Mouse (Mus musculus): ENCODE data around the gene Hrh2.

The Hrh2 gene

DNA sequence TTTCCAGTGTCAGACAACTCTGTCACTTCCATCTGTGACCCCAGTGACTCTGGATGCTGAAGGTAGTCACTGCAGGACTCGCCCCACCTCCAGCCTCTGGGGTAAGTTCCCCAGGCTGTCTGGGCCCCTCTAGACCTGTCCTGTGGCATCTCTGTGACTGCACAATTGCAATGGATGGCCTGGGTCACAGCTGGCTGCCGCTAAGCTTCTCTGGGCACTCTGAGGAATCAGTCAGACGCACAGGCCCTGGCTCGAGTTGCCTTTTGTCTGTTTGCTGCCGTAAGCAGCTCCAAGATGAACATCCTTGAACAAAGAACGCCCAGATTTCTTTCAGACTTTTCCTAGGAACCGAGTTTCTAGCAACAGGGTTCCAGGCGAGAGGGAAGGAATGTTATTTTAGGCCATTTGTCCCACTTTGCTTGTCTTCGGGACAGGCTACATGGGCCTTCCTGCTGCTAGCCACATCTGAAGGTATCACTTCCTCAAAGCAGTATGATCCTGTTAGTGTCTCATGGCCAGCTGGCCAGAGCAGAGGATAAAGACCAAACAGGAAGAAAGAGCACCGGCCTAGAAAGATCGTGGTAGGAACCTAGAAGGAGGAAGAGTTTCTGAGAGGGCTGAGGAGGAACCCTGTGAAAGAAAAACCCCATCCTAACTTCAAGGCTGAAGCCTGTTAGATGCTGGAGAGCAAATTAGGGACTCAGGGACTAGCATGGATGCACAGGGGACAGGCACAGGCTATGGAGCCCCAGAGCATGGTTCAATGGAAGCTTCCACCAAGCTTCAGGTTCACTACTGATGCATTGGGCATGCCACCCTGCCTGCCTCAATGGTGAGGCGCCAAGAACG, 31.2 kb downstream of the Hrh2 start:
- DNase-seq: no peak

DNA sequence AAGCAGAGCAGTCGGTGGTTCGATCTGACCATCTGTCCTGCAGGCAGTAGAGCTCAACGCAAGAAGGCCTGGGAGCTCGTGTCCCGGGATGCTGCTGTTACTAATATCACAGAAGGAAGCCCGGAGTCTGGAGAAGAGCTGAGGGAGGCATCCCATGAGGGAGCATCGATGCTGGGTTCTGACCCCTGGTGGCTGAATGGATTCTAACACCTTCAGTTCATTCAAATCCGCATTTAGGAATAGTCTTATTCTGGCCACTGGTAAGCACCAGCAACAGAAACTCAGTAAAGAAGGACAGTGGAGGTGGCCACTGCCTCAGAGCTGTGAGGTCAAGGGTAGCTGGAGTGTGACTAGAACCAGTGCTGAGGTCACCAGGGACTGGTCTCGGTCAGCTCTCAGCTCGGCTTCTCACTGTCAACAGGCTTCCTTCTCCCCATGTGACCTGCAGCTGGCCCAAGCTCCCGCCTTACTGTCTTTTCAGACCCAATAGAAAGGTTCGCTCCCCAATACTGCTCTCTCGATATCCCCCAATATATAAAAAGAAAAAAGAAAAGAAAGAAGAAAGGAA, 36.1 kb downstream of the Hrh2 start:
- peak; percentile 64 to 77 for DNase-seq

DNA sequence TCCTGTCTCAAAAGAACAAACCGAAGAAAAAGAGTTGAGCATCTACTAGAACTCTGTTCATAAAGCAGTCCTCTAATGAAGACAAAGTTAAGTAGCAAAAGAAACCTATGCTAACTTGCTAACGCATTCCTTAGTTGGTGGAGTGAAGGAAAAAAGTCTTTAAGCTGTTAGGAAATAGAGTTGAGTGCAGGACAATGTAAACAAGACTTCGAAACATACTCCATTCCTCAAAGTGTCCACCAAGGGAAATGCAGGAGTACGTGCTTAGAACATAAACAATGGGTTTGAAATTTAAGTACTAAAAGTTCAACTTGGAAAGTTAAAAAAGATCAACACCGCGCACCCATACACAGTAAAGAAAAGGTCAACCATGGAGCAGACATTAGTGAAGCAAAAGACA, 38.2 kb downstream of the Hrh2 start:
- no peak for DNase-seq

DNA sequence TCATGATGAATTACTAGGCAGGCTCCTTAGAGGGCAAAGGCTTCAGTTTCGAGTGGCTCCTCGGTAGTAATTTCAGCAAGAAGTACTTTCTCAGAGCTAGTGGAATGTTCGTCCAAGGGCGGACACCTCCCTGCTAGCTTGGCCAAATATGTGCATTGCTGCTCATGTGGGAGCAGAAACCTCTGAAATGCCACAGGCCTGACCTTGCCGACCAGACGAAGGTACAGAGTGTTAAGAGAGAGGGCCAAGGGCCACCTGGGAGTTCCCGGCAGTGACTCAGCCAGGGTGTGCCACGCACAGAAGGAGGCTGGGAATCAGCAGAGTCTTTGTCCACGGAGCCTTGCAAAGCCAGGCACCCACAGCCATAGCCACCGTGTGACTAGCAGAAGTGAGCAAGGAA, 39.9 kb downstream of the Hrh2 start:
- DNase-seq: no peak

DNA sequence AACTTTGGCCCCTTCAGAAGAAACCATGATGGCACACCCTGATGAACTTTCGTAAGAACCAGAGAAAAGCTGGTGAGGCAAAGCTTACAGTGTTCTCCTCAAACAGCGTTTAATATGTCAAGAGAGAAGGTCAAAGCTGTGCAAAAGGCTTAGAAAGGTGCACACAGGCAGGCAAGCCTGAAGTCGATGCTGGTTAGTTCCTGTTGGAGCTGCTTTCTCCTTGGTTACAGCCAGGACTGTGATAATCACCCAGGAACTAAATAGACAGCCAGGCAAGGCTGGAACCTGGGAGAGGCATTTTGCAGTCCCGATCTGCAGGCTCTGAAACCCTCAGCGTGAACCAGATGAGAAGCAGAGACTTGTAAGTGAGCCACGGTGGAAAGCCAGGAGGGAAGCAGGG, 45.6 kb downstream of the Hrh2 start:
- no peak for DNase-seq

DNA sequence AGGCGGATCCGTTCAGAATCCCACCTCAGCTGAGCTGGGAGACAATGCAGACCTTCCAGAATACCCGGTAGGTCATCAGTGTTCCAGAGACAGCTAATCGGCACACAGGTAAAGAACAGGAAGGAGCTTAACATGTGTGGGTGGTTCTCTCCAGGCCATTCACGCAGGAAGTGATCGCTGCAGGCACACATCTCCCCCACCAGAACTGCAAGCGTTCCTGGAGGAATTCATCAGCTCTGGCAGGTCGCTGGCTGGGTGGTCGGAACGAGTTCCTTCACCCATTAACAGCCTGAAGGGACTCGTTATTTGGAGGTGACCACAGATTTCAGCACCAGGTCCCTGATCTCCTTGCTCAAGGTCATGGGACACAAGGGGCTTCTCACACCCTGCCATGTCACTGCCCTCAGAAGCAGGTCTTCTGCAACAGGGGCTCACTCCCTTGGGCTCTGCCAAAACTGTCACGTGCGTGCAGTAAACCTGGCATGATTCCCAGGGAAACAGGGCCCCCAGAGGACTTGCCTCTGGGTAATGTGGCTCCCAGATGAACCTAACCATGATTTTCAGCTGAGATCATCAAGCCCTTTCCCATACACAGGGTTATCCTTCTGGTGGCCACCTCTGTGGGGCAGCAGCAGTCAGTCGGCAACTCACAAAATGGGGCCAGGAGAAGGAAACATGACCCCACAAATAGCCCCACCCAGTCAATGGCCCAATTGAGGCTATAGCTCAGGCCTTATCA, 46.8 kb downstream of the Hrh2 start:
- DNase-seq: no peak

DNA sequence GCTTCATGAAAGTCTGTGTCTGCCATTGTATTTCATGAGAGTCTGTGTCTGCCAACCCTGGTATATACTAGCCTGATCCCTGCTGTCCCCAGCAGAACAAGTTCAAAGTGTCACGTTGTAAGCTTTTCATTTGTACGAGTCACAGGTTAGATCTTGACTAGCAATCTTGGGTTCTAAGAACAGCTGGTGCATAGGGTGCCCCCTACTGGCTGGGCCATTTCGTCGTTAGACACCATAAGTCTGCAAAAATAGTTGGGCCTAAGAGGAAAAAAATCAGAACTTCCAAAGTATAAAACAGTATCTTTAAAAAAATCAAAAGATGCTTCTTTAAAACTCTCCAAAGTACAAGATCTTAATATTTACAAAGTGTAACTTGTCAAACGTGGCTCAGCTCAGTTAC, 50.5 kb downstream of the Hrh2 start:
- peak; percentile 20 to 40 for DNase-seq

DNA sequence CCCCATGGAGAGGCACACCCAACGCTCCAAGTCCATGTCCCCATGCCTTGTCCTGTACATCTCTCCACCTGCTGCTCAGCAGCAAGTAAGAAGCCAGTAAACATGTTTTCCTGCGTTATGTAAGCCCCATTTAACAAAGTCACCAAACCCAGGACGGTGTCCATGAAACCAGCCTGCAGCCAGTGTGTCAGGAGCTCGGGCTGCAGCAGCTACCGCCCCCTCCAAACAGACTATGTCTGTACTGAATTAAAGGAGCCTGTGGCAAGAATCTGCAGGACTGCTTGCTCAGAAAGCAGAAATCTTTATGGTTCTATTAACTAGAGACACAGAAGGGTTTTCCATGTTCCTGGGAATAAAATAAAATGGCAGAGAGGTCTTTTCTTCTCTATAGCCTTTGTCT, 53.3 kb downstream of the Hrh2 start:
- DNase-seq: no peak

DNA sequence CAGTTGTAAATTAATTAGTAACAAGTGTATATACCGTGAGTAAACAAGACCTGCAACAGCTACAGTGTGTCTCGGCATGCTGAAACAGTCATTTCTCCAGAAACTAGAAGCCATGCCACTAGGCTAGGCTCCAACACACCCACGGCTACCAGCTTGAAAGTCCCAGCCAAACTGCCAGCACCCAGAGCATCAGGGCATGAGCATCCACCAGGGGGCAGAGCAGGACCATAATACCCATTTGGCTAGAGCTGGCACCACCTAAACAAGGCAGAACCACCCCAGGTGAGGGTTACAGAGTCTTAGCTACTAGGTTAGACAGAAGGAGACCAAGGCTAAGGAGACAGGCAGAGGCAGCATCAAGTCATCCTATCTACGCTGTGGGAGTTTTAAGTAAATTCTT, 55.6 kb downstream of the Hrh2 start:
- DNase-seq: peak; percentile 94 to 95

DNA sequence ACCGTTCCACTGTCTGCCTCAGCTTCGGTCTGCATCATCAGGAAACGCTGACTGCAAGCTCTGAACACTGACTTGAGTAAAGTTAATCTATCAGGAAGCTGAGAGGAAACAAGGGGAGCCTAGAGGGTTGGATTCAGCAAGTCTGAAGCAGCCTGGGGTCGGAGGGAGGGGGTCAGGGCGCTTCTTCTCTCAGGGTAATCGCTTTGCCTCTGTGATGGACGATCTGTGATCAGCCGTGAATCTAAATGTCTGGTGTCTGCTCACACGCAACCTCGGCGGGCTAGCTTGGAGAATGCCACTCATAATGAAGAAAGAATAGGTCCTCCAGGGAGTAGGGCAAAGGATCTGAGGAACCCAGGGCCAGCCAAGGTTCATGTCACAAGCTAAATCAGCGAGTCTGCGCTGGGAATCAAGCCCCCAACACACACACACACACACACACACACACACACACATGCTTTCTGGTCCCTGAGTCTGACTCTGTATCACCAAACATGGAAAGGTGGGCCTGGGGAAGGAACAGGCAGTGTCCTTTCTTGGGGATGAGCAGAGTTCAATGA, 56.6 kb downstream of the Hrh2 start:
- peak; percentile 29 to 30 for DNase-seq

DNA sequence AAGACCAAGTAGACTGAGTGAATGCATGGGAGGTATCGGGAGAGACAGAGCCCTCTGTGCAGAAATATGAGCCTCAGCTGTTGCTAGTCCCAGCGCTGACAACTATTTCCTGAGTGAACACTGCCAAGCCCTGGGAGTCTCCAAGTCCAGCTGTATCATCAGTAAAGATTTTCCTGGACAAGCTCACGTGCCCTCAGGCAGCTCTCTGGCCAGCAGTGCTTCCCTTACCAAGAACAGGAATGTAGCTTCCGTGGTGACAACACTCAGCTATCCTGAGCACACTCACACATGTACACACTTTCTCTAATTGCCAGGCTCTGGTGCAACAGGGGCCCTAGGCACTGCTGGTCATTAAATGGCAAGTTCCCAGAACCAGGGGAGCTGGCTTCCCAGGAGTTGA, 57.1 kb downstream of the Hrh2 start:
- peak; percentile 27 to 50 for DNase-seq

DNA sequence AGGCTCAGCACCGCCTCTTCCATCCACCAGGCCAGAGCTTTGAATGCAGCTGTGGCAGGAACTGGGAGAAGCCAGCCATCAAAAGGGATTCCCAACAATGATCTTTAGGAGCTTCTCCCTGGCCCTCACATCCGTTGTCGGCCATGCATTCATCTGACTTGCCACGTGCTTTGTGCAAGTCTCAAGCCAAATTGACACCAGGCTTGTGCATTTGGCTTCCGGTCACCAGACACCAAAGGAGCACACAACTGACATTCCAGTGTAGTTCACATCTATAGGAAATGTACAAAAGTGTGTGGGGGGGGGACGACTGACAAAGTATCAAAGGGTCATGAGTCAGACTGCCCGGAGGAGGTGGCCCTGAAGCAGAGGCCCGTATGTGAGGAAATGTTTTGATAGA, 58.4 kb downstream of the Hrh2 start:
- no peak for DNase-seq

DNA sequence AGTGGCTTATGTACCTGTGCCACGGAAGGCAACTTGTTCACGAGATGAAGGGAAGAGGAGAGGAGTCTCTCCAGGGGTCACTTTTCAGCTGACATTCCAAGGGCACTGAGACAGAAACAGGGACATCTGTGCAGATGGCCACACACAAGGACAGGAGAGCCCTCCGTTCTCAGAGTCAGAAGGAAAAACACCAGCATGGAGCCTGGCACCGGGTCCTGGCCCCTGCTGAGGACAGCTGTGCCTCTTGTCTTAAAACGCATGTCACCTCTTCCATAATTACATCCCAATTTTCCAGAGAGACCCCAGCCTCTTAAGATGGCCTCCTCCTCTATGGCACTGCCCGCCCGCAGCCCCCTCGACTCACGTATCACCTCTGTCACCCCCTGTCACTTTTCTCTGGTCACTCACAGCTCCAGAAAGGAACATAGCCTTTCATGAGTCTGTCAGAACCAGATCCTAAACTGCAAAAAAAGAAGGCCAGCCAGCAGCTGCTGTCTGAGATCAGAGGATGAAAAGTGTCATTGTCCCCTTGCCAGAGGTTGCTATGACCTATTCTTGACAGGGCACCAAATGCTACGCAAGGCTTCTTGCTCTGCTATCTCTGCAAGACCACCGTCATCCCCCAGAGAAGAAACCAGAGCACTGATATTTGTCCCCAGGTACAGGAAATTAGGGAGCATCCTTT, 59.8 kb downstream of the Hrh2 start:
- DNase-seq: peak; percentile 28 to 42

DNA sequence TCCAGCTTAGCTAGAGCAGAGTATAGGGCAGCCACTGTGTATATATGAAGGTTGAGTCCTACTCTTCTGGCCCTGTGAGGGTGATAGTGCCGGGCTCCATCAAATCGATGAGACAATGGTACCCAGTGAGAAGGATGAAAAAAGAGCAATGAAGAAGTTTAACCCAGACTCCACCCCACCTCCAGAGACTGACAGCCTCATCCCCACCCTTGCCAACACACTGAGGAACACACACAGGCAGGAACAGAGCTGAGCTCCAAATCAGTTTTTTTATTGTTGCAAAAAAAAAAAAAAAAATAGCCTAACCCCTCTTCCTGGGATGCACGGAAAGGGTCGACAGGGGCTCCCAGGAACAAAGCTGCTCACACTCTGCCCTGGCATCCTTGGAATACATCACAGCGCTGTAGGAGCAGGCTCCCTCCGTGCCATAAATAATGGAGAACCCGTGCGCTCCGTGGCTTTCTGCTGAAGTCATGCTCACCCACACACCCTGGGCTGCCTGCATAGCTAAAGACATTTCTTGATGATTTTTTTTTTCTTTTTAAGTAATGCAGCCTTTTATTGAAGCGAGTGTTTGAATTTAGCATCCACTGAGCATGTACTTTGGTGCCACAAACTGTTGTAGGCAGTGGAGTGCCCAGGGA, 65.8 kb downstream of the Hrh2 start:
- peak in 1 of 2 experiments; percentile 23 for DNase-seq

DNA sequence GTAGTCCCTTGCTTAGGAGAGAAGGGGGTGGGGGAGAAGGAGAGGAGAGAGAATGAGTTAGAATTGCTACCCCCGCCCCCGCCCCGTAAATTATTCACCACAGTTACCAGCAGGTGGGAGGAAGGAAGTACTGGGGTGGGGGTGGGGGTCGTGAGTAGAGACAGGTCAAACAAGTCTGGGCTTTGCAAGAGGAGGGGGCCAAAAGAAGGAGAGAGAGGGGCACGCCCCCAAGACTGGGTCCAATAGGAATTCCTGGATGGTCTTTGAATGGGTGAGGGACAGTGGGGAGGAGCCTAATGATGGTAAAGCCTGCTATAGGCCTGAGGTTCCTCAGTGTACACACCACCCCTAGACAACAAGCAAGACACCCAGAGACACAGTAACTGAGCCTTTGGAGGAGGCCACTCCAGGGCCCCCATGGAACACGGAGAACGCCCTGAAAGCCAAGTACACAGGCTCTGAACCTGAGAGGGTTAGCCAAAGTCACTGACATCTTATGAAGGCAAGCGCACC, 66.4 kb downstream of the Hrh2 start:
- no peak for DNase-seq

DNA sequence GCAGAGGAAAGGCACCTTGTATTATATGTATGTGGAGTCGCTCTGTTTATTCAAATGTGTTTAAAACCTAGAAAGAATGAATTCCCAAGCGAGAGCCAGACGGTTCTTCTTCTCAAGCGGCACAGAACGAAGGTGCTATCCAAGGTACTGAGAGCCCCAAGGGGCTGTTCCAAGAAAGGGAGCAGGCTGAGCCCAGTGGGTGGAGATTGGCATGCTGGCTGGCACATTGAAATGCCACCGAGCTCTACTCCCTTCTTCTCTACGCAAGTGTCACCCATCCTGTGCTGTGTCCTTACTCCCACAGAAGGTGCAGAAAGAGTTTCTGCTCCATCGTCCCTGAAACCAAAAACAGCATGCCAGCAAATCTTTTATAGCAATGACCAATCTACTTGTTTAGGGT, 68.4 kb downstream of the Hrh2 start:
- DNase-seq: peak in 1 of 2 experiments; percentile 42

DNA sequence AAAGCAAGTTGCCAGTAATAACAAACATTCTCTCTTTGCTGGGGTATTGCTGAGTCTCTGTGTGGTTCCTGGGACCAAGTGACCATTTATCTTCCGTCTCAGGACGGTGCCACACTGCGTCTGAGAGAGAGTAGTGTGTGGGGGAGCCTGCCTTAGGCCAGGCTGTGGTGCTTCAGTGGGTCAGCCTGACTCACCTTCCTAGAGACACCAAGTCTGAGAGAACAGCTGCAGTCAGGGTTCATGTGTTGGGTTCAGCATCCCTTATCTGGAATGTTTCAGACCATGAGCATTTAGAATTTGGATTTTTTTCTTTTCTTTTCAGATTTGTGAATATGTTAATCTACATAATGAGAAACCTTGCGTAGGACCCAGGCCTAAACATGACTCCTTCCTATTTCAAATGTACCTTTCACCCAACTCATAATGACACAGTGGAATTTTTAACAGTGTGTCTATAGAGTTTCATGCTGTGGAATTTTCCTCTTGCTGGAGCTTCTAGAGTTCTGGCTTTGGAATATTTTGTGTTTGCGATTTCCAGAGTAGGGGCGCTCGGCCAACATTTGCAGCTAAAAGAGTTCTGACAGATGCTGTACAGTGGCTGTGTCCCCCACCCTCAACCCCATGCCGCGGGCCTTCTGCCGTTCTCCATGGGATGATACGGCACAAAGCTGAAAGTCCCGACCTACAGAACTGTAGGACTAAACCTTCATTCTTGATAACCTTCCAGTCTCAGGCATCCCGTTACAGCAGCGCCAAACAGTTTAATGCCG, 71.0 kb downstream of the Hrh2 start:
- peak in 1 of 2 experiments; percentile 35 for DNase-seq

DNA sequence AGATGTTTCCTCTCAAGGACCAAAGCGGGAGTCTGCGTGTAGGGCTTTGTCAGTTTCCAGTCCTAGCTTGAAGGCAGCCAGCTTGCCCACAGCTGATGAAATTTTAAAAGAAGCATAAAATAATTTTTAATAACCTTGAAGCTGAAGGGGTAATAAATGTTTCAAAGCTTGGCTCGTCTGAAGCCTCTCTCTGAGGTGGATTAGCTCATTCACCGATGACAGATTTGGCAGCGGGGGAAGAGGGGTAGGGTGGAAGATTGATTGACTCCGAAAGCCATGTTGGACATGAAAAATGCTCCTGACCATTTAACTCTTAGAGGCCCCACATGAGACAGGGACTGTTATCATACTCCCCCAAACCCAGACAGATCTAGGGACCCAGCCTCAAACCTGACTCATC, 71.7 kb downstream of the Hrh2 start:
- peak in 1 of 2 experiments; percentile 5 for DNase-seq

DNA sequence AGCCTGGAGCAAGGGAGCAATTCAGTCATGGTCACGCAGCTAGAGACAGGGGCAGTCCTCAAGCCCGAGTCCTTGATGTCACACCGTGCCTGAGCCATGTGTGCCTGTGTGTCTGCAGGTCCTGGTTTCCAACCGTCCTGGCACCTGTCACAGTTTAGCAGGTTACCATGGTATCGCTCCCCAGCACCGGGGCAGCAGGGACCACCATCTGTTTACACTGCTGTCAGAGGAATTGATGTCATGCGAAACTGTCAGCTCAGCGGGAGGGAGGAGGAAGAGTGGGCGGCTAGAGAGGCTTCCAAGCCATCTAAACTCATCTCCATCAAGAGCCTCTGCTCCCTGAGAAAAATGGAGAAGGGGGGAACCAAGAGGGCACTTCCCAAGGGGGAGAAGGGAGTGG, 74.5 kb downstream of the Hrh2 start:
- DNase-seq: peak; percentile 95 to 96

DNA sequence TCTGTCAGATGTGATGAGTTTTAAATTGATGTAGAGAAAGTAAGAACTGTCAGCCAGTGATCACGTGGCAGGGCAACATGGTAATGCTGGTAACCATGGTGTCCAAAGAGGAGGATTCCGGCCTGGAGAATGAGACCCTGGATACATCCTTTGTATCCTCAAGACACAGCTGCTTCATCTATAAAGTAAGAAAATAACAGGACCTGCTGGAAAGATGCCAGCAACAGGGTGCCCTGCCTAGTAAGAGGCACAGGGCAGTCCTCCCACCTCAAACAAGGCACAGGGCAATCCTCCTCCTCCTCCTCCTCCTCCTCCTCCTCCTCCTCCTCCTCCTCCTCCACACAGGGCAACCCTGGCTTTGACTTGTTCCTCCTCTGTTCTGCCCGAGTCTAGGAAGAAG, 77.2 kb downstream of the Hrh2 start:
- DNase-seq: peak in 1 of 2 experiments; percentile 52

DNA sequence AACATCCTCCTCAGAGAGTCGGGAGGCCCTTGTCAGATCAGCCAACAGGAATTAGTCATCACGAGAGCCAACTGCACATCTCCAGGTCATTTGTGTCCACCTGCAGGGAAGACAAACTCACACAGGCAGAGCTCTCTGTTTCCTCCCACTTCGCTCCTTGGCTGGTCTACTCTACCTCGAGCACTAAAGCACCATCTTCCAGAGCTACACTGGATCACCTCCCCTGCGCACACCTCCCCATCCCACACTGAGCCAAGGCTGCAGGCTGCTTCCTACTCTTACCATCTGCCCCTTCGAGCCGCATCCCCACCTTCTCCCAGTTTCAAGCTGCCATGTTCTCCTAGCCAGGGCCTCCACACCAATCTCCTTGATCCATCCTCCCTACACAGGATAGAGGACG, 77.7 kb downstream of the Hrh2 start:
- peak; percentile 71 to 75 for DNase-seq
